Mouse (Mus musculus) intestine, embryonic 16.5 days (tissue): Measurements from ENCODE around the gene Gm20815. TPM values are rescaled to one million over a fixed set of nuclear protein-coding genes. Genes with fewer than 3 reads are reported as not detected.
"Not testable (repeated sequence)": the region's sequence is repeated elsewhere in the genome, so short reads cannot be mapped to it uniquely, and the experiment has no call there.

Experiments used
- ATAC-seq: fragments of 200-750 bp; cut with Nextera tagmentation; 2 replicates; pipeline ENCODE4 v1.8.0; 2017; ENCODE audit warnings: moderate TSS enrichment, moderate library complexity
- H3K27ac ChIP-seq: fragments of 300-500 bp; sonication (generic); 2 replicates; pipeline ENCODE4 v1.5.1; 2014; ENCODE audit warnings: mild to moderate bottlenecking, low read length
- H3K27me3 ChIP-seq: fragments of 300-500 bp; sonication (generic); replicated peaks from 2 replicates; pipeline ENCODE4 v1.6.1; 2014; ENCODE audit warnings: low read length, control low read depth, mixed read lengths; ENCODE audit not compliant: control insufficient read depth, insufficient read depth
- H3K36me3 ChIP-seq: fragments of 300-500 bp; sonication (generic); 2 replicates; pipeline ENCODE4 v1.6.1; 2014; ENCODE audit warnings: low read length, control low read depth; ENCODE audit not compliant: control insufficient read depth, insufficient read depth
- H3K4me1 ChIP-seq: fragments of 300-500 bp; sonication (generic); 2 replicates; pipeline ENCODE4 v1.6.1; 2014; ENCODE audit warnings: low read length, control low read depth, mixed read lengths; ENCODE audit not compliant: control insufficient read depth, insufficient read depth
- H3K4me2 ChIP-seq: fragments of 300-500 bp; sonication (generic); 2 replicates; pipeline ENCODE4 v1.6.1; 2014; ENCODE audit warnings: low read depth, low read length, control low read depth
- H3K4me3 ChIP-seq: fragments of 300-500 bp; sonication (generic); 2 replicates; pipeline ENCODE4 v1.5.1; 2014; ENCODE audit warnings: mild to moderate bottlenecking, low read length
- H3K9ac ChIP-seq: fragments of 300-500 bp; sonication (generic); 2 replicates; pipeline ENCODE4 v1.6.1; 2014; ENCODE audit warnings: low read depth, low read length
- H3K9me3 ChIP-seq: fragments of 300-500 bp; sonication (generic); 2 replicates; pipeline ENCODE4 v1.6.1; 2016; ENCODE audit warnings: low read length, control low read depth; ENCODE audit not compliant: control insufficient read depth
- WGBS: fragments of 180-500 bp; shearing (Covaris S2); extraction: QIAGEN DNeasy Blood & Tissue Kit; methylation state at CpG from one replicate; pipeline ENCODE4 v1.1.7; 2014; 5-methylcytosine and 5-hydroxymethylcytosine counted together
- polyA plus RNA-seq: library from polyadenylated mRNA; unstranded; fragments of >200 nt; fragmentation: Nextera tagmentation; extraction: Ambion mirVana; gene quantifications from 2 replicates; pipeline ENCODE4 v1.2.1, GENCODE M21; 2015

Gene Gm20815
- not detected in 2 replicates for polyA plus RNA-seq

DNA sequence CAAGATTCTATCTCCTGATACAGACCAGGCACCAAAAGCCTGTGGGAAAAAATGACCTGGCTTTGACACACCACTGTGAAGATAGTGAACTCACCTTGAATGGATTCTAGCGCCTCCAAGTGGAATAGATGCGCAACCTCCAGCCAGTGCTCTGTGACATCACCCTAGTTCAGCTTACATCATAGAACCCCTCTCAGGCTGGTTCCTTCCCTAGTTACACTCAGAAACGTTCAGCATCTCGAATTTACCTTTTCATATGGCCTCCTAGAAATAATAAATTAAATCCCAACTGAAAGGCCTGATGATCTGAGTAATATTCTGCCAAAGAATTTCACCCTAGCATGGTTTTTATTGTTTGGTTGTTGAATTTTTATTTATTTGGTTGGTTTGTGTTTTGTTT, at the start of gene Gm20815:
Gene Gm20815 (minus strand): TSS at position 101 of the 400 bp plus-strand sequence.
- H3K27me3 ChIP-seq, H3K9me3 ChIP-seq, ATAC-seq, H3K4me2 ChIP-seq, H3K9ac ChIP-seq, H3K4me1 ChIP-seq, H3K27ac ChIP-seq, H3K4me3 ChIP-seq, H3K36me3 ChIP-seq: not testable (repeated sequence)
- no CpG with 5 or more reads among the region's 4 CpGs for WGBS
